Mouse (Mus musculus) layer of hippocampus, postnatal 10 days (tissue): ENCODE data around the gene Dyrk1b. TPM values are rescaled to one million over a fixed set of nuclear protein-coding genes. Genes with fewer than 3 reads are reported as not detected.
"Not testable (repeated sequence)": the region's sequence is repeated elsewhere in the genome, so short reads cannot be mapped to it uniquely, and the experiment has no call there.

ENCODE experiments used
- DNase-seq, 2 experiments: peaks; one replicate each; pipeline ENCODE4 v3.0.0; 2021; ENCODE audit warnings: low spot score in 2 of 2
- total RNA-seq, 2 experiments: library from RNA; stranded (reverse); gene quantifications; 2 replicates each; pipeline ENCODE4 v1.2.3; 2021

Gene Dyrk1b
- total RNA-seq, 2 experiments from 2014 or later = 31.6 to 35.6 TPM

- no peak for DNase-seq
Observed at GRCm38 (mm10) chr7:28191903-28192302, 12.6 kb downstream of the Dyrk1b start.

- no peak for DNase-seq
Observed at GRCm38 (mm10) chr7:28195414-28196098, 16.3 kb downstream of the Dyrk1b start.

- DNase-seq = no peak
Observed at GRCm38 (mm10) chr7:28196528-28196927, 17.3 kb downstream of the Dyrk1b start.

GRCm38 (mm10) chr7:28199054-28199453 lies 19.8 kb downstream of the Dyrk1b start:
- DNase-seq = no peak

- DNase-seq = no peak
Observed at GRCm38 (mm10) chr7:28203207-28204108, 24.2 kb downstream of the Dyrk1b start.

GRCm38 (mm10) chr7:28206044-28206600 lies 26.9 kb downstream of the Dyrk1b start:
- DNase-seq = no peak

- DNase-seq = no peak
Observed at GRCm38 (mm10) chr7:28208396-28208987, 29.2 kb downstream of the Dyrk1b start.

GRCm38 (mm10) chr7:28208988-28209508 lies 29.8 kb downstream of the Dyrk1b start:
- DNase-seq = peak; percentile 45 to 67

- DNase-seq = no peak
Observed at GRCm38 (mm10) chr7:28210731-28211130, 31.5 kb downstream of the Dyrk1b start.

GRCm38 (mm10) chr7:28214142-28214541 lies 34.9 kb downstream of the Dyrk1b start:
- DNase-seq = peak; percentile 66 to 67

GRCm38 (mm10) chr7:28215950-28216349 lies 36.7 kb downstream of the Dyrk1b start:
- DNase-seq = not testable (repeated sequence)

- DNase-seq = not testable (repeated sequence)
Observed at GRCm38 (mm10) chr7:28217811-28218210, 38.5 kb downstream of the Dyrk1b start.

GRCm38 (mm10) chr7:28218951-28219740 lies 39.9 kb downstream of the Dyrk1b start:
- DNase-seq = peak; percentile 59 to 72

GRCm38 (mm10) chr7:28226836-28227235 lies 47.6 kb downstream of the Dyrk1b start:
- DNase-seq = not testable (repeated sequence)

- DNase-seq = not testable (repeated sequence)
Observed at GRCm38 (mm10) chr7:28227421-28227820, 48.2 kb downstream of the Dyrk1b start.

Other genes with a start within 250 kb of the Dyrk1b start
- 10 to 100 TPM; 23.3 to 23.5 TPM for gene Zfp780b, start 200.3 kb upstream of the Dyrk1b start, total RNA-seq
- 1 to 10 TPM; 5.6 to 5.9 TPM for gene Zfp850, start 165.4 kb upstream of the Dyrk1b start, total RNA-seq
- 100 to 1,000 TPM; 130 to 137 TPM for gene Psmc4, start 129.4 kb upstream of the Dyrk1b start, total RNA-seq
- 1 to 10 TPM in 1 of 2 experiments, under 1 TPM in 1; 0.89 to 1.7 TPM for gene Fcgbp, start 108.2 kb upstream of the Dyrk1b start, total RNA-seq
- gene 9530053A07Rik, start 50.0 kb upstream of the Dyrk1b start, total RNA-seq = under 1 TPM; 0.04 to 0.09 TPM
- gene Fbl, start 9.8 kb upstream of the Dyrk1b start, total RNA-seq = 10 to 100 TPM; 69.3 to 77.2 TPM
- 10 to 100 TPM; 67.3 to 68.9 TPM for gene Eid2, start 88.4 kb downstream of the Dyrk1b start, total RNA-seq
- gene Eid2b, start 98.3 kb downstream of the Dyrk1b start, total RNA-seq = 10 to 100 TPM; 41.8 to 43.2 TPM
- gene Selenov, start 111.7 kb downstream of the Dyrk1b start, total RNA-seq = 1 to 10 TPM; 1.4 to 4.2 TPM
- 1 to 10 TPM; 6.5 to 8.9 TPM for gene Dll3, start 122.8 kb downstream of the Dyrk1b start, total RNA-seq
- 10 to 100 TPM; 49.2 to 49.6 TPM for gene Timm50, start 132.6 kb downstream of the Dyrk1b start, total RNA-seq
- gene Supt5, start 159.3 kb downstream of the Dyrk1b start, total RNA-seq = 100 to 1,000 TPM; 105 to 109 TPM
- gene Rps16, start 171.2 kb downstream of the Dyrk1b start, total RNA-seq = 100 to 1,000 TPM; 563 to 624 TPM
- 10 to 100 TPM; 13.5 to 13.6 TPM for gene Plekhg2, start 193.1 kb downstream of the Dyrk1b start, total RNA-seq
- 1 to 10 TPM; 3.4 to 3.9 TPM for gene Zfp36, start 200.8 kb downstream of the Dyrk1b start, total RNA-seq
- 10 to 100 TPM; 20.5 to 20.9 TPM for gene Med29, start 213.2 kb downstream of the Dyrk1b start, total RNA-seq
- gene Paf1, start 213.5 kb downstream of the Dyrk1b start, total RNA-seq = 10 to 100 TPM; 73.3 to 93.0 TPM